Mouse (Mus musculus) kidney, postnatal 0 days (tissue): ENCODE results near the gene Gramd4. TPM values are rescaled to one million over a fixed set of nuclear protein-coding genes. Genes with fewer than 3 reads are reported as not detected.

Experiments used
- ATAC-seq: fragments of 200-750 bp; cut with Nextera tagmentation; replicated peaks from 2 replicates; pipeline ENCODE4 v1.8.0; 2017; ENCODE audit warnings: low read depth, moderate number of reproducible peaks, moderate TSS enrichment, moderate library complexity; ENCODE audit not compliant: low FRiP score
- DNase-seq: peaks from one replicate; pipeline ENCODE4 v3.0.0-alpha.2; 2016; ENCODE audit warnings: low spot score
- H3K27ac ChIP-seq: fragments of 300-500 bp; sonication (generic); 2 replicates; pipeline ENCODE4 v1.5.1; 2014; ENCODE audit warnings: mild to moderate bottlenecking
- H3K27me3 ChIP-seq: fragments of 300-500 bp; sonication (generic); 2 replicates; pipeline ENCODE4 v1.6.1; 2014; ENCODE audit warnings: low read length, mixed read lengths; ENCODE audit not compliant: insufficient read depth
- H3K36me3 ChIP-seq: fragments of 300-500 bp; sonication (generic); 2 replicates; pipeline ENCODE4 v1.6.1; 2014; ENCODE audit warnings: low read length, mixed read lengths; ENCODE audit not compliant: insufficient read depth
- H3K4me1 ChIP-seq: fragments of 300-500 bp; sonication (generic); replicated peaks from 2 replicates; pipeline ENCODE4 v1.6.1; 2014; ENCODE audit warnings: antibody characterized with exemption, low read length, mixed read lengths; ENCODE audit not compliant: insufficient read depth
- H3K4me2 ChIP-seq: fragments of 300-500 bp; sonication (generic); 2 replicates; pipeline ENCODE4 v1.6.1; 2014; ENCODE audit warnings: mild to moderate bottlenecking, low read length, moderate library complexity, mixed read lengths
- H3K4me3 ChIP-seq: fragments of 300-500 bp; sonication (generic); replicated peaks from 2 replicates; pipeline ENCODE4 v1.5.1; 2014; ENCODE audit warnings: low read depth, low read length
- H3K9ac ChIP-seq: fragments of 300-500 bp; sonication (generic); 2 replicates; pipeline ENCODE4 v1.6.1; 2014; ENCODE audit warnings: low read depth, low read length
- H3K9me3 ChIP-seq: fragments of 300-500 bp; sonication (generic); replicated peaks from 2 replicates; pipeline ENCODE4 v1.6.1; 2016; ENCODE audit warnings: low read length, inconsistent platforms, mixed read lengths
- CTCF ChIP-seq: IDR thresholded peaks from 2 replicates; pipeline ENCODE4 v1.5.1; 2016; ENCODE audit warnings: antibody characterized with exemption, low read depth, mild to moderate bottlenecking, moderate library complexity
- WGBS: fragments of 180-500 bp; shearing (Covaris S2); extraction: QIAGEN DNeasy Blood & Tissue Kit; methylation state at CpG from one replicate; pipeline ENCODE4 v1.1.7; 2014; 5-methylcytosine and 5-hydroxymethylcytosine counted together
- polyA plus RNA-seq: library from polyadenylated mRNA; unstranded; fragments of >200 nt; fragmentation: Nextera tagmentation; extraction: Ambion mirVana; gene quantifications from 2 replicates; pipeline ENCODE4 v1.2.1, GENCODE M21; 2015

The Gramd4 gene
- polyA plus RNA-seq, 1 experiment from 2014 or later = 13.3 TPM

DNA sequence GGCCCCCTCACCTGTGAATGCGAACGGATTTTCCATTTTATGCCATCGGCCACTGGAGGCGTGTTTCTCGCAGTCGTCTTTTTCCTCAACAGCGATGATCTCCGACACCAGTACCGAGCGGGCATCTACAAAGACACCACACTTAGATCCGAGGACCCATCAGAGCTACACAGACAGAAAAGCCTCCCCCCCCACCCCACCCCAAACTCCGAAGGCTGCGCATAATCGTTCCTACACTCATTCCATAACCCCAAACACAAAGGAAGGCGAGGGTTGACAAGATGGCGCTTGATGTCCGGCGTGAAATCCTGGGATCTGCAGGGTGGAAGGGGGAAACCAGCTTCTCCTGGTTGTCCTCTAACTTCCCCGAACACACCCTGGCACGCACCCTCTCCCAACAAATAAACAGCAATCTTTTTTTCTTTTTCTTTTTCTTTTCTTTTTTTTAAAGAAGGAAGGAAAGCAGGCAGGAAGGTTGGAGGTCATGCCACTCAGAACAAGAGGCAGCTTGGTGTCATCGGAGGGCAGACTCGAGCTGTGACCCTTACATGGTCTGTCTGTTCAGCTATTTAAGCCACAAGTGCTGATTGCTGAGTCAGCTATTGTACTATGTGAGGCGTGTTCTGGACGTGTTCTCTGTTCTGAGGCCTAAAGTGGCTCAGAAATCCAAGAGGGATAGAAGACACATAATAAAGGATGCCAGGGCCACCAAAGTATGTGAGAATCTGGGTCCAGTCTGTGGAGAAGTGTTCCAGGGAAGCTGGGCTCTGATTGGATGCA, 108.5 kb downstream of the Gramd4 start:
- H3K4me2 ChIP-seq = no peak overlapping the region
- no peak overlapping the region for H3K27ac ChIP-seq
- peaks cover 17% of the 10 kb centered on the region for H3K4me1 ChIP-seq
- WGBS = 91% methylated on average over 24 of the region's 24 CpGs
- H3K9ac ChIP-seq = no peak overlapping the region
- TF ChIP-seq CTCF = no peak
- H3K27me3 ChIP-seq = no peaks in the 10 kb centered on the region
- ATAC-seq (no peak), DNase-seq (no peak)
- H3K9me3 ChIP-seq = no peaks in the 10 kb centered on the region
- H3K36me3 ChIP-seq = no peaks in the 10 kb centered on the region
- H3K4me3 ChIP-seq = no peak overlapping the region

DNA sequence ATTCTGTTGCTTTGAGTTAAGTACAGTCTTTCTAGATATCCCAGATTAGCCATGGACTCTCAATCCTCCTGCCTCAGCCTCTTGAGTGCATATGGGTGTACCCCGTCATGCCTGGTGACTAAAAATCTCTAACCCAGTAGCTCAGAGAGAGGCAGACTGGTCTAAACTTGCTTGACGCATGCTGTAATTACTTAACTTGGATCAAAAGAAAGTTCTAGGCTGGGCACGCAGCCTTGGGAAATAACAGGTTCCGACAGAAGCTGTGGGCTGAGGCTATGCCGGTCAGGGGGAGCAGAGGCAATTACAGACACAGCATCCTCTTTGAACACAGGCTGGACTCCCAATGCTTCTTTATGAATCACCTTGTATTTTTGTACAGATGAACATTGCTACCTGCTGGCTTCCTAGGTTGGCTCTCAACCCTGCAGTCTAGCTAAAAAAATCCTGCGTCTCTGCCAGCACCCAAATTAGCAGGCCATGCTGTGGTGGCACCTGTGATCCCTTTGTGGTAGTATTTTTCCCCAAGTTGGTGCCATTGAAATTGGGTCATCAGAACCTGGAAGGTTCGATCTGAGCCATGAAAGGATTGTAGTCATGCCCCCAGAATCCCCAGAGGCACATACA, 109.6 kb downstream of the Gramd4 start:
- DNase-seq = no peak
- Histone ChIP-seq H3K27me3 (no peaks in the 10 kb centered on the region), H3K4me1 (peaks cover 21% of the 10 kb centered on the region), H3K27ac (no peak overlapping the region), H3K9ac (no peak overlapping the region), H3K4me3 (no peak overlapping the region), H3K4me2 (no peak overlapping the region), H3K36me3 (no peaks in the 10 kb centered on the region), H3K9me3 (no peaks in the 10 kb centered on the region)
- no peak for TF ChIP-seq CTCF
- 89% methylated on average over 7 of the region's 7 CpGs for WGBS
- ATAC-seq = no peak

DNA sequence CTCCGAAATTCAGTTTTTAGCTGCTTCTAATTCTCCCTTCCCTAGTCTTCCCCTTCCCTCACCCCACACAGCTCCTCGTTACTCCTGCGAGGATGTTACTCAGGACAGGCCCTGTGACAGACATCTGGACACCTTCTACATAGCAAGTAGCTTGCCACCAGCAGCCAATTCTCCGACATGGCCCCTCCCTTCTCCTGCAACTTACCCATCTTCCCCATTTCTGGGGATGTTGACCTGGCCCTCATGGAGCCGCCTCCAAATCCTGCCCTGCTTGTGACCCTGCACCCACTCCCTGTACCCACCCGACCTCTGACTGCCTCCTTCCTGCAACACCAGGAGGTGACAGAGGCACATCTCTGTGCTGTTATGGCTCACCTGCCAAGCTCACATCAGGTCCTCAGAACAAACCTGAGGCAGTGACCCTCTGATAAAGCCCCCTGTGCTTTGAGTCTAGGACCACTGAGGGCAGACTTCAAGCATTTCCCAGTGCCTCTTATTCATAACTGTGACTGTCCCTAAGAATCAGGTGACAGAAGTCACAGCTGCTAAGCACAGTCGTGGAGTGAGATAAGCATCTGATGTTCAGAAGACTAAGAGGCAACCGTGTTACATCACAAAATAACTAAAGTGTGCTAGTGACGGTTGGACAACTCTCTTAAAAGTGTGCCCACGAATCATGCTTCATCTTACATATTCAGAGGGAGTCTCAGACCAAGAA, 110.5 kb downstream of the Gramd4 start:
- no peaks in the 10 kb centered on the region for H3K27me3 ChIP-seq
- no peaks in the 10 kb centered on the region for H3K9me3 ChIP-seq
- H3K27ac ChIP-seq = peak overlapping the region; percentile 76
- ATAC-seq (no peak), DNase-seq (no peak)
- H3K4me2 ChIP-seq = no peak overlapping the region
- H3K4me3 ChIP-seq = no peak overlapping the region
- peak overlapping the region; percentile 23; the same call in 1 of the 2 replicates for H3K9ac ChIP-seq
- 60% methylated on average over 10 of the region's 10 CpGs for WGBS
- H3K4me1 ChIP-seq = peaks cover 24% of the 10 kb centered on the region
- no peak for TF ChIP-seq CTCF
- H3K36me3 ChIP-seq = no peaks in the 10 kb centered on the region

DNA sequence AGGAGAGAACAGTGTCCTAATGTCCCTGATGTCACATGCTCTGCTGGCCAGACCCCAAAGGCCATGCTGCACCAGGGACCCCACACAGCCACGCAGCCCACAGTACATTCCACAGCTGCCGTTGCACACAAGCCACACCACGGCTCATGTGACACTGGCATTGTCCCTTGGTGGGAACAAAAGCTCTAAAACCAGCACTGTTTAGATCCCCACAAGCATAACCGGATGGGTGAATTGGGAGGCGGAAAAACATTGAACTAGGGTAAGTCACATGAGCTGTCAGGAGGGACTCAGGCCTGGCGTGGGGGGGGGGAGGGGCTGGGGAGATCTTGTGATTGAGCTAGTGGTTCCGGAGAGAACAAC, 111.0 kb downstream of the Gramd4 start:
- Histone ChIP-seq H3K4me1 (peaks cover 30% of the 10 kb centered on the region), H3K9ac (peak overlapping the region; percentile 23; the same call in 1 of the 2 replicates), H3K9me3 (no peaks in the 10 kb centered on the region), H3K27me3 (no peaks in the 10 kb centered on the region), H3K4me3 (no peak overlapping the region), H3K4me2 (no peak overlapping the region), H3K36me3 (no peaks in the 10 kb centered on the region), H3K27ac (peak overlapping the region; percentile 76)
- ATAC-seq (peak; percentile 42), DNase-seq (peak; percentile 65)
- WGBS = 13% methylated on average over 7 of the region's 7 CpGs
- TF ChIP-seq CTCF = no peak

DNA sequence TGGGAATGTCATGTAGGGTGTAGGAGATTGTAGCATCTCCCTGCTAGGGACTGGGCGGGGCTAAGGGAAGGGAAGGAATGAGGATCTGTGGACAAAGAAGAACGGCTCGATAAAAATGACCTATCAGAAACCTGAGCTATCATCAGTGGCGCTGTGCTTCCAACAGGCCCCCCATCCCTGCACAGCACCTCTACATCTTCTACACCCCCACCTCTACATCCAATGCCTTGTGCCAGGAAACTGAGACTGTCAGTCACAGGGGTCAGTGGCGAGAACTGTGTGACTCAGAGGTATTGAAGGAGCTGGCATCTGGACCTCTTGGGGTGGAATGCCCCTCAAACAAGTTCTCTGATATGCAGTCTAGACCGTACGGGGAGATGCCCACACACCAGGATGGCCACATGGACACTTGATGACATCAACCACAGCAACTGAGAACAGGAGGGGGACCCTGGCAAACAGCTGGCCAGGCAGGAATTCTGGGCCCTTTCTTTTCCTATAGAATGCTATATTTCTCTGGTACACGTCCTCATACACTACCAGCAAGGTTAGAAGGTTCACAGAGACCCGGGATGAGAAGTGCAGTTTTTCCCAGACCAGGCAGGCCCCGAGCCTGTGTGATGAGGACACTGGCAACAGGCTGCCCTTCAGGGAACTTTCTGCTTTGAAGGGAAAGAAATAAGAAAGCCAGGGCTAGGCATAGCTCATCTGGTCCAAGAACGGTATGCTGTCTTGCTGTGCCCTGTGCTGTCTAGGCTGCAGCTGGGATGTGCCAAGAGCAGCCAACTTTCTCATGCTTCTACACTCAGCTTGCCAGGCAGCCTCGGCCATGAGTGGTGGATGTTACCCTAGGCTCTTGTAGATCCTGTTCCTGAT, 111.7 kb downstream of the Gramd4 start:
- no peaks in the 10 kb centered on the region for H3K9me3 ChIP-seq
- H3K27ac ChIP-seq = peak overlapping the region; percentile 76
- no peak overlapping the region for H3K4me3 ChIP-seq
- 71% methylated on average over 12 of the region's 12 CpGs for WGBS
- no peak overlapping the region for H3K4me2 ChIP-seq
- peaks cover 36% of the 10 kb centered on the region for H3K4me1 ChIP-seq
- H3K9ac ChIP-seq = no peak overlapping the region
- ATAC-seq = peak; percentile 6
- no peaks in the 10 kb centered on the region for H3K36me3 ChIP-seq
- no peak for DNase-seq
- H3K27me3 ChIP-seq = no peaks in the 10 kb centered on the region
- no peak for TF ChIP-seq CTCF

DNA sequence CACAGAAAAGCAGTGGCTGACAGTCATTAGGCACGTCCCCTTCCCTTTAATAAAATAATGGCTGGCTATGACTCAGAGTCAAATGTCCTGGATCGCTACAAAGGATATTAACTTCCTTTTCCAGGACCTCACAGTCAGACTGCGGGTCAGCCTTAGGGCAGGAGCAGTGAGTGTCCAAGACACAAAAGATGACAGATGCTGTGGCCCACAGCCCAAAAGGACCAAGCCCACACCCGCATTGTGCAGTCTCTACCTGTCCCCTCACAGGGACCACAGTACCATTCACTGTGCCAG, 112.3 kb downstream of the Gramd4 start:
- Histone ChIP-seq H3K36me3 (no peaks in the 10 kb centered on the region), H3K4me2 (no peak overlapping the region), H3K9ac (no peak overlapping the region), H3K4me3 (no peak overlapping the region), H3K4me1 (peaks cover 37% of the 10 kb centered on the region), H3K9me3 (no peaks in the 10 kb centered on the region), H3K27ac (peak overlapping the region; percentile 76), H3K27me3 (no peaks in the 10 kb centered on the region)
- ATAC-seq = no peak; the same call in 1 of the 2 replicates
- no peak for TF ChIP-seq CTCF
- 55% methylated on average over 4 of the region's 4 CpGs for WGBS
- peak; percentile 66 for DNase-seq
